Mouse (Mus musculus) G1E (cell line): ENCODE results near the gene 4930412O13Rik. TPM values are rescaled to one million over a fixed set of nuclear protein-coding genes. Genes with fewer than 3 reads are reported as not detected.

Source experiments
- ATAC-seq: 2 replicates; pipeline ENCODE4 v1.8.0; 2016; ENCODE audit warnings: mild to moderate bottlenecking; ENCODE audit not compliant: insufficient number of reproducible peaks, poor library complexity, low FRiP score, severe bottlenecking; ENCODE audit errors: extremely low read depth
- DNase-seq: peaks from one replicate; pipeline ENCODE4 v3.0.0; 2012; ENCODE audit warnings: low spot score
- H3K27me3 ChIP-seq: 2 replicates; pipeline ENCODE4 v1.6.1; 2012; ENCODE audit warnings: mild to moderate bottlenecking, low read length, inconsistent platforms; ENCODE audit not compliant: insufficient read depth
- H3K36me3 ChIP-seq: replicated peaks from 2 replicates; pipeline ENCODE3; 2012; ENCODE audit warnings: mild to moderate bottlenecking, inconsistent platforms
- H3K4me1 ChIP-seq: 2 replicates; pipeline ENCODE4 v1.6.1; 2012; ENCODE audit warnings: low read depth, low read length, inconsistent platforms, mixed read lengths; ENCODE audit not compliant: insufficient read depth
- H3K4me3 ChIP-seq: 2 replicates; pipeline ENCODE4 v1.5.1; 2012; ENCODE audit warnings: low read depth, mild to moderate bottlenecking, inconsistent platforms, low read length, moderate library complexity, mixed read lengths
- H3K9me3 ChIP-seq: replicated peaks from 2 replicates; pipeline ENCODE4 v1.6.1; 2012; ENCODE audit warnings: inconsistent platforms
- CTCF ChIP-seq: IDR thresholded peaks from 2 replicates; pipeline ENCODE4 v1.5.1; 2012; ENCODE audit warnings: low read depth, low read length, inconsistent platforms, mixed read lengths
- GATA1 ChIP-seq: IDR thresholded peaks from 2 replicates; pipeline ENCODE4 v1.6.1; 2012; ENCODE audit warnings: borderline replicate concordance, low read length, inconsistent platforms, mixed read lengths
- GATA2 ChIP-seq: IDR thresholded peaks from 2 replicates; pipeline ENCODE4 v1.6.1; 2012; ENCODE audit warnings: low read depth, low read length, inconsistent platforms, borderline replicate concordance
- POLR2AphosphoS5 ChIP-seq: IDR thresholded peaks from 2 replicates; pipeline ENCODE4 v1.6.1; 2012; ENCODE audit warnings: low read depth, low read length, inconsistent platforms; ENCODE audit not compliant: insufficient replicate concordance
- TAL1 ChIP-seq: conservative IDR thresholded peaks from 2 replicates; pipeline ENCODE4 v1.6.1; 2012; ENCODE audit warnings: low read depth, low read length, inconsistent platforms, mixed read lengths
- polyA plus RNA-seq: library from polyadenylated mRNA; stranded (reverse); fragments of >175 nt; gene quantifications from 2 replicates; pipeline ENCODE4 v1.2.3, GENCODE M21; 2012
- total RNA-seq, 2 experiments: library from RNA; stranded (forward) in 1 of 2; stranded (reverse) in 1 of 2; fragments of 200-1000 nt in 1 of 2; fragments of >200 nt in 1 of 2; fragmentation: Nextera tagmentation in 1 of 2; gene quantifications; 2 replicates each; pipeline ENCODE4 v1.2.3; 2014 to 2017

4930412O13Rik gene
- total and polyA plus RNA-seq, 3 experiments: not detected

- ATAC-seq (no peak), DNase-seq (no peak)
- peaks cover 15% of the 10 kb centered on the region for H3K27me3 ChIP-seq
- TF ChIP-seq TAL1 (no peak), POLR2AphosphoS5 (no peak), GATA2 (no peak), GATA1 (no peak), CTCF (no peak)
- H3K36me3 ChIP-seq: peaks cover 44% of the 10 kb centered on the region
- H3K4me3 ChIP-seq: no peak overlapping the region
- H3K9me3 ChIP-seq: no peaks in the 10 kb centered on the region
- H3K4me1 ChIP-seq: peaks cover 51% of the 10 kb centered on the region
These were observed 5.8 kb upstream of the 4930412O13Rik start for GRCm38 (mm10) chr2:9875220-9875619.

DNA sequence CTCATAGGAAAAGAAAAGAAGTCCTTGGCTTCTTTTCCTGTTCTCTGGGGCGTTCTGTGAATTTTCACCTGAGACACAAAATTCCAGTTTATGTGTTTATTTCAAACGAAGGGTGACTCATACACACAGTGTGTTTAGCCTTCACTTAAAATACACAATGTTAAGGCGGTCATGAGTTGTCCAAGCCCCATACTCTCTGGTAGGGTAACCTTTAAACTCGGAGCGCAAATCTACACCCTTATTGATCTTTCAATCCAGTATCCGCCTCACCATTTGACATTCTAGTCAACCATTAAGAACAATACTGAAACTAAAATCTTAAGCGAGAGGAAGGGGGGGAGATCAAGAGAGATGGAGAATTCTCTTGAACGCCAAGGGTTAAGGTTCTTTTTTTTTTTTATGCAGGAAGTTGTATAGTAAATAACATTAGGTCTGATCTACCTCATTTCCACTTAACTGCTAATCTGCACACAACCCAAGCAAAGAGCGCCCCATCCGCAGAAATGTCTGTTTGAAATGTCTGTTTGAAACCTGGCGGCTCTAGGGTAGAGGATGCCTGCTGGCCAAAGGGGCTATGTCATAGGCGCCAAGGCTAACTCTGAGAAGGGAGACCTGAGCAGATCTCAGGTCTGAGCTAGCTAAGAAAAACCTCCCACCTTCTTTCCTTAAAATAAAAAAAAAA is 5.2 kb upstream of the 4930412O13Rik start:
- Histone ChIP-seq H3K36me3 (peaks cover 43% of the 10 kb centered on the region), H3K4me3 (no peak overlapping the region), H3K27me3 (peaks cover 16% of the 10 kb centered on the region), H3K4me1 (peaks cover 53% of the 10 kb centered on the region), H3K9me3 (no peaks in the 10 kb centered on the region)
- TF ChIP-seq POLR2AphosphoS5: no peak
- no peak for TF ChIP-seq GATA1
- TF ChIP-seq TAL1: no peak
- no peak for TF ChIP-seq CTCF
- DNase-seq: no peak
- ATAC-seq: no peak

DNA sequence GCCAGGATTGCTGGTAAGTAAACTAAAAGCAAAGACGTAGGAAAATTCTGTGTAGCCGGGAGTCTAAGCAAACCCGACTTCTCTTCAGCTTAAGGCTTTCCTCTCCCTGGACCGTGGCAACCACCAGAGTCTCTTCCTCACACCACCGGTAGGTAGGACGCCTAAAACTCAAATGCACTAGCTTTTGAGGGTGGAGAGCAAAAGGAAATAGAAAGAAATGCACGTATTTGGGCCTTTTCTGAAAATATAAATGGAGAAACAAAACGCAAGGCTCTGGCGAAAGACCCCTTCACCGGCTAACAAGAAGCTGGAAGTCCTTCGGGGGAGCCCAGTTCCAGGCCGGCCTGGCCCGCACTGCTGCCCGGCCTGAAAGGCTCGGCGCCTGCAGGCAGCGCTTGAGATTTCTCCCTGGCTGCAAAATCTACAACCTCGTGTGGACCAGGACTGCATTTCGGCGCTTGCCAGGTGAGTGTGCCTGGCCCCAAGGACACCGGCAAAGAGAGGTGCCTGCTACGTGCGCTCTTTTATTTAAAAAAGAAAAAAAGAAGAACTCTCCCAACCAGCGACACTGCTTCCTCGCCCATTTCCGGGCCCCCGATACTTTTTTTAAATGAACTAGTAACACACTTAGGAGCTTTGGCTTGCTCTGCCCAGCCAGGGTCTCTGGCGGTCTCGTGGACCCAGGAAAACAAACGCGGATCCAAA is 4.3 kb upstream of the 4930412O13Rik start:
- Histone ChIP-seq H3K4me1 (peaks cover 55% of the 10 kb centered on the region), H3K4me3 (peak overlapping the region; percentile 64; the same call in 1 of the 2 replicates), H3K27me3 (peaks cover 26% of the 10 kb centered on the region), H3K9me3 (no peaks in the 10 kb centered on the region), H3K36me3 (peaks cover 40% of the 10 kb centered on the region)
- TF ChIP-seq TAL1 (no peak), CTCF (no peak), GATA1 (no peak), POLR2AphosphoS5 (no peak), GATA2 (no peak)
- ATAC-seq: no peak
- no peak for DNase-seq

- Histone ChIP-seq H3K9me3 (peaks cover under 1% of the 10 kb centered on the region; the same call in 1 of the 2 replicates), H3K4me3 (peak overlapping the region; percentile 64), H3K4me1 (peaks cover 52% of the 10 kb centered on the region), H3K27me3 (peaks cover 31% of the 10 kb centered on the region), H3K36me3 (peaks cover 43% of the 10 kb centered on the region)
- no peak for DNase-seq
- no peak for TF ChIP-seq GATA1
- no peak for TF ChIP-seq POLR2AphosphoS5
- TF ChIP-seq GATA2: no peak
- no peak for TF ChIP-seq TAL1
- TF ChIP-seq CTCF: no peak
- no peak for ATAC-seq
These were observed 3.7 kb upstream of the 4930412O13Rik start for GRCm38 (mm10) chr2:9877326-9877690.

- TF ChIP-seq TAL1: no peak
- no peak for TF ChIP-seq GATA1
- TF ChIP-seq GATA2: no peak
- TF ChIP-seq POLR2AphosphoS5: no peak
- no peak for TF ChIP-seq CTCF
- no peak for DNase-seq
- Histone ChIP-seq H3K27me3 (peaks cover 39% of the 10 kb centered on the region), H3K4me3 (peak overlapping the region; percentile 72), H3K4me1 (peaks cover 52% of the 10 kb centered on the region), H3K36me3 (peaks cover 48% of the 10 kb centered on the region), H3K9me3 (peaks cover 8% of the 10 kb centered on the region)
- no peak for ATAC-seq
These were observed 3.0 kb upstream of the 4930412O13Rik start for GRCm38 (mm10) chr2:9877966-9878563.

GRCm38 (mm10) chr2:9878564-9879081 is 2.4 kb upstream of the 4930412O13Rik start:
- Histone ChIP-seq H3K36me3 (peaks cover 50% of the 10 kb centered on the region), H3K27me3 (peaks cover 44% of the 10 kb centered on the region), H3K4me3 (peak overlapping the region; percentile 72), H3K4me1 (peaks cover 51% of the 10 kb centered on the region), H3K9me3 (peaks cover 9% of the 10 kb centered on the region)
- no peak for ATAC-seq
- peak; percentile 56 for DNase-seq
- no peak for TF ChIP-seq CTCF
- no peak for TF ChIP-seq POLR2AphosphoS5
- TF ChIP-seq GATA1: no peak
- TF ChIP-seq TAL1: no peak
- TF ChIP-seq GATA2: no peak
